Mouse (Mus musculus): ENCODE measurements around the gene Sorcs2. TPM values are rescaled to one million over a fixed set of nuclear protein-coding genes. Genes with fewer than 3 reads are reported as not detected.

Sorcs2 gene
- total RNA-seq, 2 experiments from 2014 or later: 0.94 to 2.3 TPM

DNA sequence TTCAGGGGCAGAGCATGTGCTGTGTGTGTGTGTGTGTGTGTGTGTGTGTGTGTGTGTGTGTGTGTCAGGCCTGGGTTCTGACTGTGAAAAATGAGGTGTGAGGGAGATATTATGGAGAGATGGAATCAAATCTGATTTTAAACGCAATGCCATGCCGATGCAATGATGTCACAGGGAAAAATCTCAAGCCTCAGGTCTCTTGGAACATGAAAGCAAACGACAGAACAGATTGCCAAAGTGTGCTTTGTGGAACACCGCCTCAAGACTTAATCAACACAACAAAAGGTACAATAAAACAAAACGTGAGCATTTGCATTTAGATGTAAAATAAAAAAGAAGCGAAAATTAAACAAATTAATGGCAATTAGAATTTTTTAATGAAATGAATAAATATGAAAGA lies 177.3 kb downstream of the Sorcs2 start:
- H3K4me3 ChIP-seq: no peak overlapping the region
- no peak for DNase-seq
- intact Hi-C loops (cut with DNase I): no loop called here

DNA sequence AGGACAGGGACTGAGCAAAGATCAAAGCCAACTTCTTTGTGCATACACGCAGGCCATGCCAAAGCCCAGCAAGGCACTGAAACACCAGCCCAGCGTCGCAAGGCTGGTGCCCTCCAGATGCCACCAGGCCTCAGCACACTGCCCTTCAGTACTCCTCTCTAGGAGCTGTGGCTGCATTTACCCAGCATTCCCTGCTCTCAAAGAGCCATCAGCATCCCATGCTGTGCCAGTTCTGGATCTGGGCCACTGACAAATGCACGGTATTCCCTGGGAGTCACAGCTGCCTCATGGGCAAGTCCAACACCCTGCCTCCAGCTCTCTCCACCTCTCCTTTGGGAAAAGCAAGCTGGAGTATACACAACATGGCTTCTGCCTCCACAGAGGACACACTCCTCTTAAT lies 177.8 kb downstream of the Sorcs2 start:
- intact Hi-C loops (cut with DNase I): no loop called here
- Histone ChIP-seq H3K4me3 (no peak overlapping the region), H3K27ac (no peak overlapping the region)
- DNase-seq: no peak
- no peak for TF ChIP-seq CTCF (IDR thresholded peaks at IDR 0.05)

More for the DNA sequence above, 177.3 kb downstream of the Sorcs2 start:
- no peak for TF ChIP-seq CTCF (IDR thresholded peaks at IDR 0.05)
- no peak overlapping the region for H3K27ac ChIP-seq

DNA sequence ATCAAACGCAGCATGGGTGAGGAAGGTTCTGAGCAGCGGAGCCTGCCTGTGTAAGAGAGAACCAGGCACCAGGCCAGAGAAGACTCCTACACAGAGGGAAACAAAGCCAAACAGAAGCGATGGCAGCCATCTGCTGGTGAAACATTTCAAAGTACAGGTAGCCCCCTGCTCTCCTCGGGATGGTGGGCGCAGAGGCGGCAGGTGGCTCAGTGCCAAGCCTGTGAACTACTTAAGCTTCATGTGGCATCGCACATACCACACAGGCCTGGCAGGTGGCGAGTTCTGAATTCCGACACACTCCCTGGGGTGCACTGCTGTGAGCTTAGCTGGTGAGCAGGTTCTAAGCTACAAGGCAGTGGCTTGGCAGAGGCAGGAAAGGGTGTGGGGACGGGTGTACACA lies 184.6 kb downstream of the Sorcs2 start:
- intact Hi-C loops (cut with DNase I): loop anchor here (5.0 kb wide), 1 partner anchor 171 kb away; no protein-coding TSS in a partner anchor
- Histone ChIP-seq H3K27ac (no peak overlapping the region), H3K4me3 (no peak overlapping the region)
- no peak for TF ChIP-seq CTCF (IDR thresholded peaks at IDR 0.05)
- DNase-seq: no peak

DNA sequence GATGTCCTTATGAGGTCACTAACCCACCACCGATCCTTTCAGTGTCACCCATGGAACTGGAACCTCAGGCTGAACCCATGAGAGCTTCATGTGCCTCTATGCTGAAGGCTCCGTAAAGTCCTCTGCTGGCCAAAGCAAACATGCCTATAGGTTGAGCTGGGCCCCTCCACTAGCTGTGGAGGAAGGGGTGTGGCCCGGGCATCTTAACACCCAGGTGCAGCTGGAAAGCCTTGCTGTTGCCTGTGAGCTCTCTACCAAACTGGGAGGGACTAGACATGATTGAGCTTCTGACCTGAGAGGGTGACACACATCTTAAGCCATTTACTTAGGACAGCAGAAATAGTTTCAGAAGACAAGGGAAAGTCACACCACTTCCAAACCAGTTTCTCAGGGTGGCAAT lies 189.1 kb downstream of the Sorcs2 start:
- intact Hi-C loops (cut with DNase I): no loop called here
- H3K27ac ChIP-seq: no peak overlapping the region
- TF ChIP-seq CTCF (IDR thresholded peaks at IDR 0.05): no peak
- no peak for DNase-seq
- H3K4me3 ChIP-seq: no peak overlapping the region

DNA sequence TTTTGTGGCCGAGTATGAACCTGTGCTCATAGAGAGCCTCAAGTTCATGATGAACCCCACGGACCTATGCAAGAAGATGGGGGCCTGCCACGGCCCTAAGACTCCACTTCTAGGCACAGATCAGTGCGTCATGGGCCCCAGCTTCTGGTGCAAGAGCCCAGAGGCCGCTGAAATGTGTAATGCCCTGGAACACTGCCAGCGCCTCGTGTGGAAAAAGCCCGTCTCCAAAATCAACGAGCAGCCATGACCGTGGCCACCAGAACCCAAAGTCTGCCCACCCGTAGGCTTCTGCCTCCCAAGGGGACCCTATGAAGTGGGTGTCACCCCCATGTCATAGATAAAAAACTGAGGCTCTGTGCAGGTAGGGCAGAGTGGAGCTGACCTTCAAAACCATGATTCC lies 192.5 kb downstream of the Sorcs2 start:
- no peak overlapping the region for H3K27ac ChIP-seq
- no peak for DNase-seq
- intact Hi-C loops (cut with DNase I): no loop called here
- TF ChIP-seq CTCF (IDR thresholded peaks at IDR 0.05): no peak
- no peak overlapping the region for H3K4me3 ChIP-seq

DNA sequence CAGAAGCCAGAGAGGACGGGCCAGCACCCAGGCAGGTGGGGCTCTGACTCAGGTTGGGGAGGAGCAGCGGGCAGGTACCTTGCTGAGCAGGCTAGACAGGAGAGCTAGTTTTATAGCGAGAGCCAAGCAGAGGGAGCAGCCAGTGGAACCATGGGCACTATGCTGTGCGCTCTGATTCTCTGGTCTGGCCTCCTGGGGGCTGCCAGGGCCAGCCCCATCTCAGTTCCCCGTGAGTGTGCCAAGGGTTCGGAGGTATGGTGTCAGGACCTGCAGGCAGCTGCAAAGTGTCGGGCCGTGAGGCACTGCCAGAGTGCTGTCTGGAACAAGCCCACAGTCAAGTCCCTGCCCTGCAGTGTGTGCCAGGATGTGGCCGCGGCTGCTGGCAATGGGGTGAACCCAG lies 194.0 kb downstream of the Sorcs2 start, which contains the start of gene Psapl1:
TSS of gene Psapl1 (plus strand) at position 106 of the 400 bp plus-strand sequence.
- peak; percentile 74 for DNase-seq
- Histone ChIP-seq H3K4me3 (no peak within 1 kb of the TSS), H3K27ac (peak within 1 kb of the TSS; percentile 28; the same call in 1 of the 2 replicates)
- no peak for TF ChIP-seq CTCF (IDR thresholded peaks at IDR 0.05)
- intact Hi-C loops (cut with DNase I): loop anchor here (2.0 kb wide), 1 partner anchor 33 kb away; no protein-coding TSS in a partner anchor

DNA sequence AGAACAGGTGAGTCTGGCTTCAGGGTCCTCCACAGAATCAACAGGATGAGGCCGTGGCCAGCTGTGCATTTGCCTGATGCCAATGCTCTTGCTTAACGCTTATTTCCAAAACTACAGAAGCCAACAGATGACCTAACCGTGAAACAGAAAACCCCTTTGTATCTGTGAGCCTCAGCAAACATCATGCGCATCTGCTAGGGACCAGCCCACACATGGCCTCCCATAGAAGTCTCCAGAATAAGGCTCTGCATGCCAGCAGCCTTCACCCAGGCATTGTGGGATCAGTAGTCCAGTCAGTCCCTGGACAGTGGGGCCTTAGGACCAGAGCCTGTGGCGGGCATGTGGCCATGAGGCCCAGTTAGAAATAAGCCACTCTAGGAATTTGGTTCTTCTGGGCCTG lies 194.5 kb downstream of the Sorcs2 start:
- intact Hi-C loops (cut with DNase I): loop anchor here (2.0 kb wide), 1 partner anchor 33 kb away; no protein-coding TSS in a partner anchor
- no peak for TF ChIP-seq CTCF (IDR thresholded peaks at IDR 0.05)
- no peak overlapping the region for H3K4me3 ChIP-seq
- peak; percentile 43 for DNase-seq
- H3K27ac ChIP-seq: peak overlapping the region; percentile 28; the same call in 1 of the 2 replicates

DNA sequence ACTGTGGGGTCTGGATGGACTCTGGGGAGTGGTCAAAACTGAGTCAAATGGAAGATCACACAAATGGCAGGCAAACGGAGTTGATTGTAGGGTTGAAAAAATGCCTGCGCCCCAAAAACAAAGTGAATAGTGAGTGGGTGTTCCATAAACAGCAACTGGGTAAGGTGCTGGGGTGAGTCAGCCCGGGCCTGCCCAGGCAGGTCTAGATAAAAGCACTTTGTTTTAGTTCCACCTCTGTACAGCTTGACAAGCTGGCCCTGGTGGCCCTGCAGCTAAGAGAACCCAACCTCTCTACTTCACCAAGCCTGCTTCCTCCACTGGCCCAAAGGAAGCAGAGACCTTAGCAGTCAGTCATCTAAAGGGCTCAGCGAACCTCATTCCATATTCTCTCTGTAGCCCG lies 195.2 kb downstream of the Sorcs2 start:
- no peak for TF ChIP-seq CTCF (IDR thresholded peaks at IDR 0.05)
- intact Hi-C loops (cut with DNase I): loop anchor here (2.0 kb wide), 1 partner anchor 32 kb away; no protein-coding TSS in a partner anchor
- DNase-seq: no peak
- Histone ChIP-seq H3K4me3 (no peak overlapping the region), H3K27ac (no peak overlapping the region)

DNA sequence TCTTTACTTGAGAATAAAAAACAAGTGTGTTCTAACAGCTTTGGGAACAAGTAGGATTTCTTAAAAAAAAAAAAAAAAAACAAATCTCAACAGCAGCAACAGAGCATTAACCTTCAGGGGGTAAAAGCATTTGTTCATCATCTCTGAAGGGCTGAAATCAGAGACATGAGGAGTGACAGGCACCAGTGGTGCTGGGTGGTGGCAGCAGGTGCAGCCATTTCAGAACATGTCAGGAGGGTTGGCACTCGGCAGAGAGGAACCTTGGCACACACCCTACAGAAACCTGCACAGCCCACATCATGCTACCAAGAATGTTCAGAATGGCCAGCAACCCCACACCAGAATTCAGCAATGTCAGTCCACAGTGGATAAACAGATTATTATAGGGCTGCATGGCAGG lies 198.4 kb downstream of the Sorcs2 start:
- intact Hi-C loops (cut with DNase I): no loop called here
- H3K4me3 ChIP-seq: no peak overlapping the region
- TF ChIP-seq CTCF (IDR thresholded peaks at IDR 0.05): no peak
- DNase-seq: peak; percentile 46
- no peak overlapping the region for H3K27ac ChIP-seq

DNA sequence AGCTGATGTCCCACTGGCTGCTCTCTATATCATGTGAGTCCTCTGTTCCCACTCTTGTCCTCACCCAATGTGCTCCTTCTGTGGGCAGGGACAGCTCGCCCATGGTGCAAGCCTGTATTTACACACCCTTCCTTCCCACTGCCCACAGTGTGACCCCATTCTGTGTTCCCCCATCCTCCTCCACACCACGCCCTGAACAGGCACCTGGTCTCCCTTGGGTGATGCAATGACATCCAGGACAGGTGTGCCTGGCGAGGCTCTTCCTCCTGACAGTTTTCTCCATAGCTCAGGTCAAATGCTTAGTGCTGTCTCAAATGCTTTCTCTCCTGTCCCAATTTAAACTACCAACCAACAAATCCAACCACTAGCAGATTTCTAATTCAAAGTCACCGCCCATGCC lies 202.5 kb downstream of the Sorcs2 start:
- no peak for DNase-seq
- Histone ChIP-seq H3K27ac (no peak overlapping the region), H3K4me3 (no peak overlapping the region)
- intact Hi-C loops (cut with DNase I): no loop called here
- TF ChIP-seq CTCF (IDR thresholded peaks at IDR 0.05): no peak

DNA sequence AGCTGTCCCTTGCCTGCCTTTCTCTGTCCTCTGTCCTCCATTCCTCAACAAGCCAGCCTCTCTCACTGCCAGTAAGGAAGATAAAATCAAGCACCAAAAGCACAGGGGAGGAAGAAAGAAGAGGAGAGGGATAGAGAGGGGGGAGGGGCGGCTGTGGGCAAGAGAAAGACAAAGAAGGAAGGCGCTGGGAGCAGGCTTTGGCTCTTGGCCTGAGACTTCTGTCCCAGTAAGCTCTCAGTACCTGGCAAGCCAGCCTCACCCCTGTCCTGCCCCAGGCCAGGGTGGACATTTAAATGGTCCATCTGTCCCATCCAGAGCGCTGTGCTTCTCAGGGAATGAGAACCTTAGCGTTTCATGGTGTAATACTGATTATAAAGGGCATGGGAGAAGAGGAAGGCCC lies 203.3 kb downstream of the Sorcs2 start:
- H3K4me3 ChIP-seq: no peak overlapping the region
- no peak for DNase-seq
- no peak overlapping the region for H3K27ac ChIP-seq
- TF ChIP-seq CTCF (IDR thresholded peaks at IDR 0.05): no peak
- intact Hi-C loops (cut with DNase I): no loop called here

DNA sequence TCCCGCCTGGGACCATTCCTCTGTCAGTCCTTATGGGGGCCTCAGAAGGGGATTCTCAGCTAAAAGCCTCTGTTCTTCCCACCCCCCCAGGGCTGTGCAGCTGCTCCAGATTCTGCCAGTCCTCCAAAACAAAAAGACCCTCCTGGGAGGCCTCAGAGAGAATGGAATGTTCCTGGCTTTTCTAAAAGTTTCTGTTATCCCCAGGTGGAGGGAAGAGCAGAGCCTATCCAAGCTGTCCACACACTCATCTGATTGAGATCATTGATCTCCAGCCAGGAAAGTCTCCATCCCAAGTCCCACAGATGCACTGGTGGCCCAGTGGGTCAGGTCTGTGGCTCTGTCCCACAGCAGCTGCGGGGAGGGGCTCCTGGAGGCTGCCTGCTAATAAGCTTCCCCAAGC lies 205.3 kb downstream of the Sorcs2 start:
- Histone ChIP-seq H3K4me3 (no peak overlapping the region), H3K27ac (no peak overlapping the region)
- no peak for TF ChIP-seq CTCF (IDR thresholded peaks at IDR 0.05)
- intact Hi-C loops (cut with DNase I): no loop called here
- peak; percentile 49 for DNase-seq

DNA sequence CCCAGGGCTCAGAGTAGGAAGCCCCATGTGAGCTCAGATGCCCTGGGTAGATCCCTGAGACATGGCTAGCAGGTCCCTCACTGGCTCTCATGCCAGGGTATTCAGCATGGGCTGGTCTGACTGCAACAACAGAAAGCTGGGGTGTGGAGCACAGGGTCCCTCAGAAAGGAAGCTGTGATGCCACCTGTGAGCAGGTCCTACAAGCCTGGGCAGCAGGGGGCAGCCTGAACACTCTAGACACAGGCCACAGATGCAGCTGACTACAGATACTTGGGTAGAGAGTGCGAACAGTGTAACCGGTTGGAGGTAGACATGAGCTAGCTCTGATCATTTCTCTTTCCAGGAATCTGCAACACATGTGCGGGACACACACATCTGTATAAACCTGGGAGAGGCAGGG lies 206.1 kb downstream of the Sorcs2 start:
- no peak for DNase-seq
- H3K4me3 ChIP-seq: no peak overlapping the region
- H3K27ac ChIP-seq: no peak overlapping the region
- TF ChIP-seq CTCF (IDR thresholded peaks at IDR 0.05): peak; percentile 18; the same call in 1 of the 2 replicates
- intact Hi-C loops (cut with DNase I): no loop called here

DNA sequence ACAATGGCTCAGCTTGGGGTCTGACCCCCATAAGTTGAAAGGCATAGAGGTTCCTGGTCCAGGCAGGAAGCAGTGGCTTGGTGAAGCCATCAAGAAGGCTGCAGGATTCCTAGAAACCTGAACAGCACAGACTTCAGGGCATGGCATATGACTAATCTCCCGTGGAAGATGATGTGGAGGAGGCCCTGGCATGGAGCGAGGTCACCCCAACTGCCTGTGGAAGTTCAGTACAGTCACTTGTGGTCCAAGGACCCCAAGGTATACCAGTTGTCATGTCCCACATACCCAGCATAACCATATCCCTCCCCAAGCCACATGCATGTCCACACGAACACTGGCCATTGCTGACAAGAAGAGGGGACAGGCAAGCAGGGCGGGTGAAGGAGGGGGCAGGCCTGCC lies 206.7 kb downstream of the Sorcs2 start:
- no peak overlapping the region for H3K4me3 ChIP-seq
- H3K27ac ChIP-seq: no peak overlapping the region
- intact Hi-C loops (cut with DNase I): no loop called here
- TF ChIP-seq CTCF (IDR thresholded peaks at IDR 0.05): no peak
- DNase-seq: no peak
